Mouse (Mus musculus) adrenal gland, postnatal 10 days (tissue): ENCODE data around the gene Tmf1. TPM values are rescaled to one million over a fixed set of nuclear protein-coding genes. Genes with fewer than 3 reads are reported as not detected.

Experiments used
- DNase-seq: peaks from one replicate; pipeline ENCODE4 v3.0.0; 2021; ENCODE audit warnings: mixed read lengths
- total RNA-seq, 2 experiments: library from RNA; stranded (reverse); gene quantifications; 2 replicates each; pipeline ENCODE4 v1.2.3; 2021

The Tmf1 gene
- total RNA-seq, 2 experiments from 2014 or later = 37.0 to 43.5 TPM

- no peak for DNase-seq
Observed at GRCm38 (mm10) chr6:97204252-97204869, 25.4 kb upstream of the Tmf1 start.

- no peak for DNase-seq
Observed at GRCm38 (mm10) chr6:97202477-97202876, 23.6 kb upstream of the Tmf1 start.

GRCm38 (mm10) chr6:97200437-97200836 lies 21.5 kb upstream of the Tmf1 start:
- DNase-seq = no peak

GRCm38 (mm10) chr6:97179367-97179828 lies 476 bp upstream of the Tmf1 start:
- DNase-seq = no peak

- peak; percentile 16 for DNase-seq
Observed at GRCm38 (mm10) chr6:97175716-97176115, 3.2 kb downstream of the Tmf1 start.

GRCm38 (mm10) chr6:97150156-97150555 lies 28.8 kb downstream of the Tmf1 start:
- no peak for DNase-seq

- DNase-seq = no peak
Observed at GRCm38 (mm10) chr6:97149721-97150120, 29.2 kb downstream of the Tmf1 start.

GRCm38 (mm10) chr6:97148383-97149251 lies 30.3 kb downstream of the Tmf1 start, which contains the start of gene Eogt:
Gene Eogt, minus strand, starts transcription at chr6:97149182.
- DNase-seq = peak; percentile 88

GRCm38 (mm10) chr6:97147755-97148382 lies 31.1 kb downstream of the Tmf1 start:
- DNase-seq = peak; percentile 81

GRCm38 (mm10) chr6:97145156-97145555 lies 33.8 kb downstream of the Tmf1 start:
- peak; percentile 77 for DNase-seq

GRCm38 (mm10) chr6:97144359-97144758 lies 34.6 kb downstream of the Tmf1 start:
- DNase-seq = peak; percentile 82

- DNase-seq = peak; percentile 33
Observed at GRCm38 (mm10) chr6:97142611-97143010, 36.3 kb downstream of the Tmf1 start.

GRCm38 (mm10) chr6:97141811-97142210 lies 37.1 kb downstream of the Tmf1 start:
- DNase-seq = no peak

- no peak for DNase-seq
Observed at GRCm38 (mm10) chr6:97132707-97133303, 46.1 kb downstream of the Tmf1 start.

GRCm38 (mm10) chr6:97131808-97132207 lies 47.1 kb downstream of the Tmf1 start:
- DNase-seq = no peak

GRCm38 (mm10) chr6:97130979-97131378 lies 47.9 kb downstream of the Tmf1 start:
- DNase-seq = no peak

GRCm38 (mm10) chr6:97124336-97125010 lies 54.4 kb downstream of the Tmf1 start:
- peak; percentile 18 for DNase-seq

- DNase-seq = no peak
Observed at GRCm38 (mm10) chr6:97120922-97121321, 58.0 kb downstream of the Tmf1 start.

GRCm38 (mm10) chr6:97118327-97118726 lies 60.6 kb downstream of the Tmf1 start:
- no peak for DNase-seq

GRCm38 (mm10) chr6:97116896-97117295 lies 62.0 kb downstream of the Tmf1 start:
- no peak for DNase-seq

GRCm38 (mm10) chr6:97114821-97115220 lies 64.1 kb downstream of the Tmf1 start:
- no peak for DNase-seq

- no peak for DNase-seq
Observed at GRCm38 (mm10) chr6:97112177-97112576, 66.7 kb downstream of the Tmf1 start.
